Mouse (Mus musculus) ovary, postnatal 10 days (tissue): ENCODE results near the gene Btg3.

ENCODE experiments used
- DNase-seq: peaks from one replicate; pipeline ENCODE4 v3.0.0; 2022; ENCODE audit warnings: low spot score

The Btg3 gene

GRCm38 (mm10) chr16:78346662-78347327, 30.2 kb downstream of the Btg3 start:
- DNase-seq: no peak

GRCm38 (mm10) chr16:78343792-78344191, 33.2 kb downstream of the Btg3 start:
- DNase-seq: no peak

GRCm38 (mm10) chr16:78342767-78343166, 34.2 kb downstream of the Btg3 start:
- no peak for DNase-seq

- no peak for DNase-seq
These were observed 35.6 kb downstream of the Btg3 start for GRCm38 (mm10) chr16:78341356-78341755.

- no peak for DNase-seq
These were observed 39.8 kb downstream of the Btg3 start for GRCm38 (mm10) chr16:78337226-78337625.

- DNase-seq: no peak
These were observed 49.0 kb downstream of the Btg3 start for GRCm38 (mm10) chr16:78327999-78328398.

GRCm38 (mm10) chr16:78327562-78327961, 49.4 kb downstream of the Btg3 start:
- DNase-seq: no peak

- no peak for DNase-seq
These were observed 50.8 kb downstream of the Btg3 start for GRCm38 (mm10) chr16:78325972-78326848.

GRCm38 (mm10) chr16:78322140-78322539, 54.9 kb downstream of the Btg3 start:
- no peak for DNase-seq

GRCm38 (mm10) chr16:78321559-78321958, 55.4 kb downstream of the Btg3 start:
- DNase-seq: no peak

- no peak for DNase-seq
These were observed 57.3 kb downstream of the Btg3 start for GRCm38 (mm10) chr16:78319711-78320110.

GRCm38 (mm10) chr16:78317960-78318359, 59.0 kb downstream of the Btg3 start:
- DNase-seq: no peak

- DNase-seq: peak; percentile 11
These were observed 60.1 kb downstream of the Btg3 start for GRCm38 (mm10) chr16:78316849-78317248.

GRCm38 (mm10) chr16:78314026-78314425, 63.0 kb downstream of the Btg3 start:
- no peak for DNase-seq

- no peak for DNase-seq
These were observed 63.7 kb downstream of the Btg3 start for GRCm38 (mm10) chr16:78313135-78313887.

- no peak for DNase-seq
These were observed 67.7 kb downstream of the Btg3 start for GRCm38 (mm10) chr16:78309258-78309657.

GRCm38 (mm10) chr16:78307476-78308192, 69.4 kb downstream of the Btg3 start:
- no peak for DNase-seq

- DNase-seq: no peak
These were observed 70.4 kb downstream of the Btg3 start for GRCm38 (mm10) chr16:78306606-78307005.

- no peak for DNase-seq
These were observed 71.3 kb downstream of the Btg3 start for GRCm38 (mm10) chr16:78305606-78306100.

- no peak for DNase-seq
These were observed 74.3 kb downstream of the Btg3 start for GRCm38 (mm10) chr16:78302678-78303050.

- DNase-seq: peak; percentile 13
These were observed 74.9 kb downstream of the Btg3 start for GRCm38 (mm10) chr16:78301831-78302677.
